Mouse (Mus musculus) thymus, postnatal 10 days (tissue): Measurements from ENCODE around the gene Ssh3.

Experiments
- DNase-seq, 2 experiments: peaks; one replicate each; pipeline ENCODE4 v3.0.0; 2021; ENCODE audit warnings: low spot score in 2 of 2

The Ssh3 gene

GRCm38 (mm10) chr19:4216041-4216685 is 52.8 kb downstream of the Ssh3 start:
- no peak for DNase-seq

- DNase-seq, result no peak
These were observed 53.5 kb downstream of the Ssh3 start for GRCm38 (mm10) chr19:4215451-4215840.

DNA sequence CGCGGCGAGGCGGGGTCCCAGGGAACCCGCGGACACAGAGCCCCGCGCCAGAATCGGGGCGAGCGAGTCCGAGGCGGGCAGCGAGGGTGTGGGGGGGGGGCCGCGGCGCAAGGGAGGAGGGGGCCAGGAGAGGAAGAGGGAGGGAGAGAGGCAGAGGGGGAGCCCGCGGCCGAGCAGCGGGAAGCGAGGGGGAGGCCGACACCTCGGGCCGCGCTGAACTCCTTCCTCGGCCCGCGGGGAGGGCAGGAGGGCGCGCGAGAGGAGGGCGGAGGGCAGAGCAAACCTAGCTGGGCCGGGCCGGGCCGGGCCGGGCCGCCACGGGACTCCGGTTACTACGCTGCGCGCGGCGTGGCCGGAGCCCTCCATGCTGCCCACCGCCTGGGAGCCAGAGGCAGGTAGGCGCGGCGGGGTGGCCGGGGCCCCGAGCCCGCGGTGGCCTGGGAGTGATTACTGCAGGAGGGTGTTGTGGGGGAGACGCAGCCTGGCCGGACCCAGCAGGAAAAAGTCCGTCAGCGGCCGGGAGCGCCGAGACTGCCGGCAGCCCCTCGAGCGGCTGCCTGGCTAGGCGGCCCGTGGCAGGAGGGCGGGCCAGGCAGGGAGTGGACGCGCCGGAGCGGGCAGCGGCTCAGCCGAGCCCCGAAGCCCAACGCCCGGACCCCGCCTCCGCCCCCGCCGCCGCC is 54.1 kb downstream of the Ssh3 start:
- DNase-seq, result no peak

GRCm38 (mm10) chr19:4214071-4214770 is 54.8 kb downstream of the Ssh3 start, which contains the start of the genes Clcf1 and AC109138.7:
Gene Clcf1, plus strand, starts transcription at chr19:4214238.
Gene AC109138.7, plus strand, starts transcription at chr19:4214357.
- no peak for DNase-seq

DNA sequence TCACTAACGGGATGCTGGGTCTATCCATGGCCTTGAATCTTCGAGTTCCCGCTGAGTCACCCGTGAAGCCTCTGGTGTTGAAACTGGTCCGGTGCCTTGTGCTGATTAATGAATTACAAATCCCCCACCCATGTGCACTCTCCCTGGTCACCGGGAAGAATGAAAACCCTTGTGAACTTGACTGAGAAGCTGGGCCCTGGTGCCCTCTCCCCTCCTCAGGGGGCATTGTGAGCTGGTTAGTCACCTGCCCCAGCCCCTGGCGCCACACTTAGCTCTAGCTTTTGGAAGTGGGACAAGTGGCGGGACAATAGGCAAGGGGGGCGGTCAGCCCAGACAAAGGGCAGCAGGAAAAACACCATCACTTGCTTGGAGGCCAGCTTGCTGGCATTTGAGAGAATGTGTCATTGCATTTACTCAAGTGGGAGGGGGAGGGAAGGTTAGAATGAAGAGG is 55.4 kb downstream of the Ssh3 start:
- DNase-seq, result no peak

DNA sequence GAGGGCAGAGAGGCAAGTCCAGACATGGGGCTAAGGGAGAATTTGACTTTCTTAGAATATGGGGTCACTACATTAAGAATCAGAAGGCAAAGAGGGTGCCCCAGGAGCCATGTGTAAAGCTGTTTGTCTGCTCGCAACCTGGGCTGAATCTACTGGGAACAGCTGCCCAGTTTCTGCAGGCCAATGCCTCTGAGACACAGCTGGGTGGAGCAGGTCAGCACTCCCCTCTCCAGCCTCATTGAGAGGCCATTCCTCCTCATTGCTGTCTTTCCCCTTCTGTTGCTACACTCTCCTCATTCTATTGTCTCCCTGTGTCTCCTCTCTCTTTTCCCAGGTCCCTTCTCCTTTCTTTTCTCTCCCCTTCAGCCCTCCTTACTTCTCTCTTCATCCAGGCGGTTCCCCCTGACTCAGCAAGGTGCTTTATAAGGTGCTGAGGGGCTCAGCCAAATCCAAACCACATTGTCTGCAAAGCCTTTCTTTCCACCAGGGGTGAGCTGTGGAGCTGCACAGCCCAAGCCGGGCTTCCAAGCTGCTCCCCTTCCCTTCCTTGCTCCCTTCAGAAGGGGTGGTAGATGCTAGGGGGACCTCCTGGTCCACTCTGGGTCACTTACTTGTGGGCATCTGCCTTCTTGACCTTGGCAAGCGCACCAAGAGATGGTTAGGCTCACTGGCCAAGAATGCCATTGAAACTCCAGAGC is 56.9 kb downstream of the Ssh3 start:
- DNase-seq, result no peak
